Mouse (Mus musculus): Measurements from ENCODE around the gene Sytl3.
"Not testable (repeated sequence)": the region's sequence is repeated elsewhere in the genome, so short reads cannot be mapped to it uniquely, and the experiment has no call there.

GRCm38 (mm10) chr17:6702625-6703221 lies 43.8 kb downstream of the Sytl3 start:
- not testable (repeated sequence) for TF ChIP-seq GATA1 (IDR thresholded peaks at IDR 0.05; ENCODE audit: borderline replicate concordance, low read length); FLI1 (IDR thresholded peaks at IDR 0.05; ENCODE audit: low read length)
